Mouse (Mus musculus): ENCODE results near the gene Kdm6b. TPM values are rescaled to one million over a fixed set of nuclear protein-coding genes. Genes with fewer than 3 reads are reported as not detected.

The Kdm6b gene
- polyA plus RNA-seq, 1 experiment, result 14.0 TPM

GRCm38 (mm10) chr11:69401987-69402386 is 11.5 kb downstream of the Kdm6b start:
- WGBS, result 77% methylated on average over 12 of the region's 12 CpGs
- Histone ChIP-seq H3K4me1 (ENCODE audit: control insufficient read depth, insufficient read depth, low read length) (peaks cover 9% of the 10 kb centered on the region; the same call in 1 of the 2 replicates), H3K27ac (ENCODE audit: insufficient read depth, low read length) (no peak overlapping the region), H3K4me3 (replicated peaks; ENCODE audit: insufficient read depth, low read depth, low read length) (no peak overlapping the region), H3K27me3 (ENCODE audit: control insufficient read depth, insufficient read depth, low read length) (no peaks in the 10 kb centered on the region)
- DNase-seq, result peak in 1 of 2 experiments; percentile 22
- TF ChIP-seq POLR2A (IDR thresholded peaks at IDR 0.05; ENCODE audit: borderline replicate concordance, insufficient read depth, low read length) (no peak), CTCF (IDR thresholded peaks at IDR 0.05; ENCODE audit: borderline replicate concordance, insufficient read depth, low read depth, low read length) (no peak)

GRCm38 (mm10) chr11:69401210-69401637 is 12.3 kb downstream of the Kdm6b start:
- Histone ChIP-seq H3K27me3 (ENCODE audit: control insufficient read depth, insufficient read depth, low read length) (no peaks in the 10 kb centered on the region), H3K4me1 (ENCODE audit: control insufficient read depth, insufficient read depth, low read length) (peaks cover 13% of the 10 kb centered on the region; the same call in 1 of the 2 replicates), H3K4me3 (replicated peaks; ENCODE audit: insufficient read depth, low read depth, low read length) (peak overlapping the region; percentile 4), H3K27ac (ENCODE audit: insufficient read depth, low read length) (no peak overlapping the region)
- WGBS, result 8% methylated on average over 22 of the region's 22 CpGs
- peak; percentile 93 to 96 for DNase-seq
- TF ChIP-seq POLR2A (IDR thresholded peaks at IDR 0.05; ENCODE audit: borderline replicate concordance, insufficient read depth, low read length), result peak; percentile 88
- peak; percentile 98 for TF ChIP-seq CTCF (IDR thresholded peaks at IDR 0.05; ENCODE audit: borderline replicate concordance, insufficient read depth, low read depth, low read length)

DNA sequence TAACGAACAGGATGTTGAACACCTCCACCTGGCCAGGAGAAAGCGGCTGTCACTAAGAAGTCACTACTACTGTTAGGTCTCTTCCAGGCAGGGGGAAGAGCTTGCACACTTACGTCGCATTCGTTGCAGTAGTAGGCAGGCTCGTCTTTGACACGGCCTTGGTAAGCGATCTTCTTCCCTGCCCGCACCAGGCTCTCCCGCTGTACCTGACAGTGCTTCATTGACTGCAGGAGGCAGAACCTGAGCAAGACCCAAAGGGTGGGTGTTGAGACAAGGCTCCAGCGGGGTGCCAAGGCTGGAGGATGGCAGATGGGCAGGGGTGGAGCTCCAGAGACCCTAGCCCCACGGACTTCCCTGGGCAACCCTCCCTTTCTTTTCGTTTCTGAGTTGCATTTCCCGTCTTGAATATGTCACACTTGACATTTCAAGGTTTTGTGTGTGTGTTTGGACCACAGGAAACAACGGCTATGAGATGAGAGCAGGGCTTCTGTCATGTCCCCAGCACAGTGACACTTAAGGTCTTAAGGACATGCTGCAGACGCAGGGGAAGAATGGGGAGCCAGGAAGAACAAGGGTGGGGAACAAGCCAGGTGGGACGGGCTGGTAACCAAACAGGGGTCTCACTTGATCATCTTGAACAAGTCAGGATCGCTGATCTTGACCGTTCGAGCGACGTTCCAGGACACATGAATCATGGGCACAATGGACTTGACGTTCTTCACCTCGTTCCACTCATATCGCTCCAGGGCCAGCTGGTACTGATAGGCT is 13.2 kb downstream of the Kdm6b start:
- Histone ChIP-seq H3K4me1 (ENCODE audit: control insufficient read depth, insufficient read depth, low read length) (peaks cover 13% of the 10 kb centered on the region; the same call in 1 of the 2 replicates), H3K27me3 (ENCODE audit: control insufficient read depth, insufficient read depth, low read length) (no peaks in the 10 kb centered on the region), H3K27ac (ENCODE audit: insufficient read depth, low read length) (no peak overlapping the region), H3K4me3 (replicated peaks; ENCODE audit: insufficient read depth, low read depth, low read length) (no peak overlapping the region)
- no peak for TF ChIP-seq POLR2A (IDR thresholded peaks at IDR 0.05; ENCODE audit: borderline replicate concordance, insufficient read depth, low read length)
- TF ChIP-seq CTCF (IDR thresholded peaks at IDR 0.05; ENCODE audit: borderline replicate concordance, insufficient read depth, low read depth, low read length), result no peak
- WGBS, result 79% methylated on average over 25 of the region's 25 CpGs
- peak; percentile 28 to 46 for DNase-seq

DNA sequence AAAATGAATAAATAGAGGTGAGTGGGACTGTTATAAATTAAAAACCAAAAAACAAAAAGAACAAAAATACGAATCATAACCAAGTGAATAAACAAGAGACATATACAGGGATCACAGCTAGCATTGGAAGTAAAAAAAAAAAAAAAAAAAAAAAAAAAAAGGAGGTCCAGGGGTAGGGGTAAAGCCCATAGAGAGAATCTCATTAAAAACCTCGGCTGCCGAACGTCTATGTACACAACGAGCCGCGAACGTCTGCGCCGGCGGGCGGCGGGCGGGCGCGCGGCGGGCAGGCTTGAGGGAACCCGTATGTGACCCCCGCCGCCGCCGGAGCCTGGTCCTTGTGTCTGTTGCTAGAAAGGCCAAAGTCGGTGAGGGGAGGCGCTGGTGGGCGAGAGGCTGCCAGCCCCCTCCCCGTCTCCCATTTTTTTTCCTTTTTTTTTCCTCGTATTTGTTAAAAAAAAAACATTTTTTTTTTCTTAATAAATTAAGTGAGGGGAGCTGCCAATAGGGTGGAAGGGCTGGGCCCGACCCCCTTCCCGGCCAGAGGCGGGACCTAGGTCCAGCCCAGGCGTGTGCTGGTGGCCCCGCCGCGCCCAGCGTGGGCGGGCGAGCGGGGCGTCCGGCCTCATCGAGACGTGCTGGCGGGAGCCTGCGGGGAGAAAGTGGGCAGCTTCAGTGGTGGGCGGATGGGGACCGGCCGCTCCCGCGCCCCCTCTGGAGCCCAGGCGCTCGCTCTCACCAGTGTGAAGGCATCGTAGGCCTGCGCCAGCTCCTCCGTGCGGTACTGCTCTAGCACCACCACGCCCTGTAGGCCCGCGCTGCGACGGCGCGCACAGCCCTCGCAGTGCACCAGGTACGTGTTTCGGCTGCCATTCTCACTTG is 14.0 kb downstream of the Kdm6b start:
- peaks cover 13% of the 10 kb centered on the region; the same call in 1 of the 2 replicates for H3K4me1 ChIP-seq (ENCODE audit: control insufficient read depth, insufficient read depth, low read length)
- TF ChIP-seq POLR2A (IDR thresholded peaks at IDR 0.05; ENCODE audit: borderline replicate concordance, insufficient read depth, low read length), result no peak
- no peak for TF ChIP-seq CTCF (IDR thresholded peaks at IDR 0.05; ENCODE audit: borderline replicate concordance, insufficient read depth, low read depth, low read length)
- H3K4me3 ChIP-seq (replicated peaks; ENCODE audit: insufficient read depth, low read depth, low read length), result no peak overlapping the region
- 58% methylated on average over 66 of the region's 66 CpGs for WGBS
- H3K27me3 ChIP-seq (ENCODE audit: control insufficient read depth, insufficient read depth, low read length), result no peaks in the 10 kb centered on the region
- peak; percentile 20 to 29 for DNase-seq
- H3K27ac ChIP-seq (ENCODE audit: insufficient read depth, low read length), result no peak overlapping the region

GRCm38 (mm10) chr11:69398486-69399200 is 14.8 kb downstream of the Kdm6b start:
- WGBS, result 49% methylated on average over 21 of the region's 21 CpGs
- H3K4me3 ChIP-seq (replicated peaks; ENCODE audit: insufficient read depth, low read depth, low read length), result peak overlapping the region; percentile 52
- peaks cover 13% of the 10 kb centered on the region; the same call in 1 of the 2 replicates for H3K4me1 ChIP-seq (ENCODE audit: control insufficient read depth, insufficient read depth, low read length)
- TF ChIP-seq POLR2A (IDR thresholded peaks at IDR 0.05; ENCODE audit: borderline replicate concordance, insufficient read depth, low read length) (no peak), CTCF (IDR thresholded peaks at IDR 0.05; ENCODE audit: borderline replicate concordance, insufficient read depth, low read depth, low read length) (no peak)
- H3K27me3 ChIP-seq (ENCODE audit: control insufficient read depth, insufficient read depth, low read length), result no peaks in the 10 kb centered on the region
- H3K27ac ChIP-seq (ENCODE audit: insufficient read depth, low read length), result no peak overlapping the region; the same call in 1 of the 2 replicates
- DNase-seq, result peak; percentile 22 to 25

DNA sequence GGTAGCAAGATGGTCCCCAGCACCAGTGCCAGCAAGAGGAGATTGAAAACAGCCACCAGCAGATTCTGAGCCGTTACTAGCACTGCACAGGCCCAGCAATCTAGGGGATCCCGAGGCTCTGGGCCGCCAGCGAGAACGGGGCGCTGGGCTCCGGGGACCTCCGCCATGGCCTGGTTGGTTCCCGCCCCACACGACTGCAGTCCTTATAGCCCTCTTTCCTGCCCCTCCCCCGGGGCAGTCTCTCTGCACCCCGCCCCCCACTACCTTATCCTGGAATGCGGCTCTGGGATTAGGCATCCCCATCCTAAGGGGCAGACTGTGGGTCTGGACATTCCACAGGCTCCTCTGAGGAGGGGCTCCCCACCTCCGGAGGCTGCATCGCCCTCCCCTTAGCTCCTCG is 15.4 kb downstream of the Kdm6b start, which contains the start of gene Tmem88:
Gene Tmem88 (minus strand): TSS at position 176 of the 400 bp plus-strand sequence.
- TF ChIP-seq CTCF (IDR thresholded peaks at IDR 0.05; ENCODE audit: borderline replicate concordance, insufficient read depth, low read depth, low read length) (no peak), POLR2A (IDR thresholded peaks at IDR 0.05; ENCODE audit: borderline replicate concordance, insufficient read depth, low read length) (no peak)
- Histone ChIP-seq H3K4me3 (replicated peaks; ENCODE audit: insufficient read depth, low read depth, low read length) (peak within 1 kb of the TSS; percentile 52), H3K4me1 (ENCODE audit: control insufficient read depth, insufficient read depth, low read length) (peaks cover 13% of the 10 kb centered on the region; the same call in 1 of the 2 replicates), H3K27ac (ENCODE audit: insufficient read depth, low read length) (peak within 1 kb of the TSS; percentile 79), H3K27me3 (ENCODE audit: control insufficient read depth, insufficient read depth, low read length) (no peaks in the 10 kb centered on the region)
- peak in 1 of 2 experiments; percentile 35 for DNase-seq
- WGBS, result 20% methylated on average over 16 of the region's 16 CpGs

- Histone ChIP-seq H3K4me3 (replicated peaks; ENCODE audit: insufficient read depth, low read depth, low read length) (peak overlapping the region; percentile 52), H3K27me3 (ENCODE audit: control insufficient read depth, insufficient read depth, low read length) (no peaks in the 10 kb centered on the region), H3K27ac (ENCODE audit: insufficient read depth, low read length) (peak overlapping the region; percentile 79), H3K4me1 (ENCODE audit: control insufficient read depth, insufficient read depth, low read length) (peaks cover 13% of the 10 kb centered on the region; the same call in 1 of the 2 replicates)
- peak; percentile 63 to 73 for DNase-seq
- 12% methylated on average over 24 of the region's 24 CpGs for WGBS
- no peak for TF ChIP-seq CTCF (IDR thresholded peaks at IDR 0.05; ENCODE audit: borderline replicate concordance, insufficient read depth, low read depth, low read length)
- 0 out of 2 replicates have a peak, but pooled peaks have one; percentile 15 for TF ChIP-seq POLR2A (IDR thresholded peaks at IDR 0.05; ENCODE audit: borderline replicate concordance, insufficient read depth, low read length)
Measured at GRCm38 (mm10) chr11:69397581-69398057, 15.9 kb downstream of the Kdm6b start.

Measured in cerebellum, adult 2 months (tissue).